ENCODE assay signal across 25 mouse cellular contexts in the genomic region with DNA sequence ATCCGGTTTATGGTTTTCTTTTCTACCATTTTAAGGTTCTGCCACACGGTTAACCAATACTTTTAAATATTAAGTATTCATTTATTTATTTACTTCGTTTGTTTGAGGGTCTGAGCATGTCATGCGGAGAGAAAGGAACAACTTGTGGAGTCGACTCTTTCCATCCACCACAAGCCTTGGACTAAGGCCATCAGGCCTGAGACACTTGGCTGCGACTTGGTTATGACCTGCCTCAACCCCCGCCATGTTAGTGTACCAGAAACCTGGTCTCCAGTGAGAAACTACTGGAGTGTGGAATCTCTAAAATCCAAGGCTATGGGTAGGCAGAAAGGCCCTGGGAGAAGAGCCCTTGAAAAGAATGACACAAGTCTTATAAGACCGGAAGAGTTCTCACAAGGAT. TPM values are rescaled to one million over a fixed set of nuclear protein-coding genes. Genes with fewer than 3 reads are reported as not detected.
DNase-seq lines count a peak whose midpoint lies in the region; ATAC-seq and TF ChIP-seq lines count a peak whose summit lies in the region.
"Had no signal": no experiment of that assay in that cellular context is flagged by ENCODE, and none has a peak within 500 bp of the region (broad histone marks: within the 10 kb centered on the region; RNA-seq: fewer than 3 reads in every experiment).

No protein-coding gene starts in this region.

- TF ChIP-seq EP300 in heart, adult 2 months (IDR thresholded peaks at IDR 0.05; ENCODE audit: insufficient read depth, low read depth, low read length), result no peak

- no peak overlapping the region for H3K27ac ChIP-seq in gastrocnemius, adult 2 months
- H3K27ac ChIP-seq in heart, adult 2 months, result peak overlapping the region; percentile 23; the same call in 1 of the 2 replicates
- 0 out of 2 replicates have a peak overlapping the region, but pooled peaks have one; percentile 24 for H3K27ac ChIP-seq in kidney, adult 2 months (ENCODE audit: insufficient read depth, low read depth, low read length)
- no peak overlapping the region for H3K27ac ChIP-seq in kidney, embryonic 15.5 days
- H3K27ac ChIP-seq: embryonic facial prominence, embryonic 10.5 days; embryonic facial prominence, embryonic 12.5 days; forebrain, embryonic 13.5 days had no signal

- H3K4me3 ChIP-seq in gastrocnemius, adult 2 months, result no peak overlapping the region
- no peak overlapping the region for H3K4me3 ChIP-seq in heart, adult 2 months
- H3K4me3 ChIP-seq in kidney, adult 2 months (ENCODE audit: insufficient read depth, low read depth, low read length), result no peak overlapping the region
- no peak overlapping the region for H3K4me3 ChIP-seq in kidney, embryonic 15.5 days (replicated peaks)
- H3K4me3 ChIP-seq: embryonic facial prominence, embryonic 10.5 days; embryonic facial prominence, embryonic 12.5 days; forebrain, embryonic 13.5 days had no signal

- H3K36me3 ChIP-seq in heart, adult 2 months (ENCODE audit: control insufficient read depth, insufficient read depth, low read length), result peaks cover 5% of the 10 kb centered on the region; the same call in 1 of the 2 replicates
- H3K36me3 ChIP-seq in kidney, adult 2 months (ENCODE audit: control insufficient read depth, insufficient read depth, low read length), result no peaks in the 10 kb centered on the region
- H3K36me3 ChIP-seq in kidney, embryonic 15.5 days, result no peaks in the 10 kb centered on the region
- H3K36me3 ChIP-seq: embryonic facial prominence, embryonic 10.5 days; embryonic facial prominence, embryonic 12.5 days had no signal

- H3K4me1 ChIP-seq in heart, adult 2 months (ENCODE audit: control insufficient read depth, insufficient read depth, low read length), result peaks cover 10% of the 10 kb centered on the region
- peaks cover 8% of the 10 kb centered on the region; the same call in 1 of the 2 replicates for H3K4me1 ChIP-seq in kidney, adult 2 months (ENCODE audit: control insufficient read depth, insufficient read depth, low read length)
- peaks cover 9% of the 10 kb centered on the region for H3K4me1 ChIP-seq in kidney, embryonic 15.5 days

- no peak overlapping the region for H3K4me2 ChIP-seq in kidney, embryonic 15.5 days
- H3K4me2 ChIP-seq: embryonic facial prominence, embryonic 12.5 days; forebrain, embryonic 13.5 days had no signal

- no peak for ATAC-seq in kidney, embryonic 15.5 days (replicated peaks; ENCODE audit: low FRiP score)
- ATAC-seq: activated CD4-positive, CD25-positive, alpha-beta regulatory T cell, adult 4 months; CD4-positive, CD25-positive, alpha-beta regulatory T cell, adult 4 months; forebrain, embryonic 13.5 days; Patski had no signal

- WGBS in heart, adult 2 months, result 74% methylated on average over 8 of the region's 8 CpGs
- WGBS in kidney, adult 2 months, result 66% methylated on average over 8 of the region's 8 CpGs
- WGBS in kidney, embryonic 15.5 days, result 92% methylated on average over 8 of the region's 8 CpGs

- intact Hi-C loops in gastrocnemius, adult 2 months (cut with DNase I), result no loop called here
- intact Hi-C loops in gastrocnemius, postnatal 36 days (cut with DNase I), result no loop called here
- intact Hi-C loops in heart, adult 2 months (cut with DNase I), result no loop called here
- intact Hi-C loops in heart, postnatal 36 days (cut with DNase I), result no loop called here

- no peaks in the 10 kb centered on the region for H3K27me3 ChIP-seq in heart, adult 2 months (ENCODE audit: control insufficient read depth, insufficient read depth, low read length)
- no peaks in the 10 kb centered on the region for H3K27me3 ChIP-seq in kidney, adult 2 months (replicated peaks; ENCODE audit: control insufficient read depth, insufficient read depth, low read length)
- H3K27me3 ChIP-seq in kidney, embryonic 15.5 days, result no peaks in the 10 kb centered on the region; the same call in 1 of the 2 replicates
- H3K27me3 ChIP-seq: CH12.LX; embryonic facial prominence, embryonic 12.5 days; forebrain, embryonic 13.5 days; Patski had no signal

- DNase-seq in gastrocnemius, adult 2 months, result peak; percentile 43
- no peak for DNase-seq in gastrocnemius, postnatal 36 days
- no peak for DNase-seq in heart, adult 2 months
- DNase-seq in heart, postnatal 36 days, result no peak
- DNase-seq in kidney, adult 2 months, result peak; percentile 89
- DNase-seq in kidney, postnatal 25 days, result peak; percentile 28 to 51
- no peak for DNase-seq in kidney, postnatal 14 days
- DNase-seq: adrenal gland, adult 8-10 months; adrenal gland, postnatal 14 days; adrenal gland, postnatal 36 days; B cell, adult 2 months; cerebellum, adult 11-12 months; cerebellum, adult 2 months; cerebellum, adult 9-10 months; cerebellum, postnatal 10 days; cerebellum, postnatal 25 days had no signal

- no peaks in the 10 kb centered on the region for H3K9me3 ChIP-seq in kidney, embryonic 15.5 days (replicated peaks)
- H3K9me3 ChIP-seq: embryonic facial prominence, embryonic 10.5 days; embryonic facial prominence, embryonic 12.5 days; forebrain, embryonic 13.5 days; G1E had no signal

- no peak for TF ChIP-seq CTCF in gastrocnemius, adult 2 months (IDR thresholded peaks at IDR 0.05)
- TF ChIP-seq CTCF in heart, adult 2 months (IDR thresholded peaks at IDR 0.05), result no peak
- no peak for TF ChIP-seq CTCF in kidney, adult 2 months (conservative IDR thresholded peaks at IDR 0.05; ENCODE audit: insufficient read depth, insufficient read length, low read depth, low read length)

- TF ChIP-seq POLR2A in heart, adult 2 months (IDR thresholded peaks at IDR 0.05; ENCODE audit: insufficient read depth, low read depth, low read length), result no peak
- no peak for TF ChIP-seq POLR2A in kidney, adult 2 months (IDR thresholded peaks at IDR 0.05; ENCODE audit: low read depth, low read length)

- no peaks in the 10 kb centered on the region for H3K79me2 ChIP-seq in heart, adult 2 months (replicated peaks; ENCODE audit: control insufficient read depth, insufficient read depth, low read length)

- H3K9ac ChIP-seq in heart, adult 2 months (ENCODE audit: low read depth, low read length), result no peak overlapping the region
- no peak overlapping the region for H3K9ac ChIP-seq in kidney, embryonic 15.5 days
- H3K9ac ChIP-seq: embryonic facial prominence, embryonic 12.5 days; forebrain, embryonic 13.5 days had no signal

RNA-seq across cellular contexts. Expression of a gene that starts 30.7 kb away (rescaled TPM):
- total RNA-seq in gastrocnemius, adult 2 months (2021), result 1 to 10 TPM; 8.6 to 9.8 TPM
- 10 to 100 TPM in 1 of 2 experiments, 1 to 10 TPM in 1; 8.3 to 11.1 TPM for total RNA-seq in gastrocnemius, postnatal 36 days (2021)
- 10 to 100 TPM in 1 of 2 experiments, 1 to 10 TPM in 1; 9.9 to 10.3 TPM for total RNA-seq in heart, adult 2 months (2021)
- polyA plus RNA-seq in heart, adult 2 months (2012; rRNA removed), result 15.1 and 15.7 TPM in 2 replicates
- 10 to 100 TPM in 1 of 2 experiments, 1 to 10 TPM in 1; 8.8 to 12.5 TPM for total RNA-seq in heart, postnatal 36 days (2021)
- polyA plus RNA-seq in kidney, adult 2 months (2012; rRNA removed), result 20.0 and 22.5 TPM in 2 replicates
- polyA plus RNA-seq in kidney, embryonic 15.5 days (2015; fragmentation: Nextera tagmentation; extraction: Ambion mirVana), result 7.7 and 9.3 TPM in 2 replicates

Comparison
In these comparisons a context has a peak if more than half of its experiments do, and no peak if none do; other contexts are left out.
1. DNase-seq: peak in gastrocnemius, adult 2 months (single experiment), kidney, adult 2 months (single experiment) and kidney, postnatal 25 days (2 of 2); none in gastrocnemius, postnatal 36 days (0 of 2), heart, adult 2 months (0 of 2), heart, postnatal 36 days (0 of 2) and kidney, postnatal 14 days (single experiment).
2. H3K27ac ChIP-seq: peak in heart, adult 2 months (single experiment) and kidney, adult 2 months (single experiment); none in gastrocnemius, adult 2 months (single experiment) and kidney, embryonic 15.5 days (single experiment).